Mouse (Mus musculus) E14TG2a.4 (cell line): ENCODE measurements around the gene 2900026A02Rik.

Source experiments
- H3K27me3 ChIP-seq: 2 replicates; pipeline ENCODE4 v1.6.1; 2014; ENCODE audit warnings: low read length, control low read depth; ENCODE audit not compliant: insufficient read depth
- H3K36me3 ChIP-seq: 2 replicates; pipeline ENCODE4 v1.6.1; 2014; ENCODE audit warnings: low read length, control low read depth; ENCODE audit not compliant: insufficient read depth
- H3K4me1 ChIP-seq: replicated peaks from 2 replicates; pipeline ENCODE4 v1.6.1; 2014; ENCODE audit warnings: low read depth, low read length, control low read depth
- H3K4me3 ChIP-seq: replicated peaks from 2 replicates; pipeline ENCODE4 v1.5.1; 2014; ENCODE audit warnings: mild to moderate bottlenecking, low read length
- H3K9me3 ChIP-seq: 2 replicates; pipeline ENCODE4 v1.6.1; 2014; ENCODE audit warnings: low read length, control low read depth
- CTCF ChIP-seq: conservative IDR thresholded peaks from 2 replicates; pipeline ENCODE4 v1.5.1; 2014; ENCODE audit warnings: low read length
- NANOG ChIP-seq: IDR thresholded peaks from 2 replicates; pipeline ENCODE4 v1.6.1; 2014; ENCODE audit warnings: borderline replicate concordance, low read length, mixed read lengths
- POU5F1 ChIP-seq: IDR thresholded peaks from 2 replicates; pipeline ENCODE4 v1.6.1; 2014; ENCODE audit warnings: low read length, borderline replicate concordance

2900026A02Rik gene

GRCm38 (mm10) chr5:113163116-113163515 is 57.9 kb downstream of the 2900026A02Rik start:
- Histone ChIP-seq H3K36me3 (0 out of 2 replicates have a peak, but pooled peaks cover 6% of the 10 kb centered on the region), H3K27me3 (peaks cover 3% of the 10 kb centered on the region; the same call in 1 of the 2 replicates), H3K4me3 (peak overlapping the region; percentile 72), H3K4me1 (peaks cover 49% of the 10 kb centered on the region), H3K9me3 (no peaks in the 10 kb centered on the region)
- TF ChIP-seq NANOG (no peak), POU5F1 (no peak), CTCF (no peak)

GRCm38 (mm10) chr5:113162699-113163098 is 58.3 kb downstream of the 2900026A02Rik start:
- H3K4me1 ChIP-seq = peaks cover 46% of the 10 kb centered on the region
- H3K9me3 ChIP-seq = no peaks in the 10 kb centered on the region
- peak overlapping the region; percentile 72 for H3K4me3 ChIP-seq
- 0 out of 2 replicates have a peak, but pooled peaks cover 6% of the 10 kb centered on the region for H3K36me3 ChIP-seq
- TF ChIP-seq POU5F1 (no peak), CTCF (no peak), NANOG (no peak)
- peaks cover 3% of the 10 kb centered on the region; the same call in 1 of the 2 replicates for H3K27me3 ChIP-seq

GRCm38 (mm10) chr5:113161576-113161975 is 59.5 kb downstream of the 2900026A02Rik start:
- no peak overlapping the region for H3K4me3 ChIP-seq
- peaks cover 36% of the 10 kb centered on the region for H3K4me1 ChIP-seq
- H3K27me3 ChIP-seq = peaks cover 3% of the 10 kb centered on the region; the same call in 1 of the 2 replicates
- no peaks in the 10 kb centered on the region for H3K9me3 ChIP-seq
- no peak for TF ChIP-seq NANOG
- TF ChIP-seq CTCF = no peak
- no peak for TF ChIP-seq POU5F1
- H3K36me3 ChIP-seq = 0 out of 2 replicates have a peak, but pooled peaks cover 6% of the 10 kb centered on the region

GRCm38 (mm10) chr5:113160320-113160719 is 60.7 kb downstream of the 2900026A02Rik start:
- no peaks in the 10 kb centered on the region for H3K9me3 ChIP-seq
- no peak overlapping the region for H3K4me3 ChIP-seq
- peaks cover 3% of the 10 kb centered on the region; the same call in 1 of the 2 replicates for H3K27me3 ChIP-seq
- 0 out of 2 replicates have a peak, but pooled peaks cover 6% of the 10 kb centered on the region for H3K36me3 ChIP-seq
- no peak for TF ChIP-seq POU5F1
- TF ChIP-seq NANOG = no peak
- no peak for TF ChIP-seq CTCF
- peaks cover 24% of the 10 kb centered on the region for H3K4me1 ChIP-seq

- no peak overlapping the region for H3K4me3 ChIP-seq
- H3K27me3 ChIP-seq = peaks cover 3% of the 10 kb centered on the region; the same call in 1 of the 2 replicates
- no peaks in the 10 kb centered on the region for H3K9me3 ChIP-seq
- 0 out of 2 replicates have a peak, but pooled peaks cover 6% of the 10 kb centered on the region for H3K36me3 ChIP-seq
- no peak for TF ChIP-seq POU5F1
- TF ChIP-seq CTCF = no peak
- peaks cover 24% of the 10 kb centered on the region for H3K4me1 ChIP-seq
Measured at GRCm38 (mm10) chr5:113158759-113159355, 62.2 kb downstream of the 2900026A02Rik start.

- no peak for TF ChIP-seq NANOG
- H3K36me3 ChIP-seq = 0 out of 2 replicates have a peak, but pooled peaks cover 6% of the 10 kb centered on the region
- H3K27me3 ChIP-seq = peaks cover 3% of the 10 kb centered on the region; the same call in 1 of the 2 replicates
- no peak overlapping the region for H3K4me3 ChIP-seq
- H3K9me3 ChIP-seq = no peaks in the 10 kb centered on the region
- peaks cover 27% of the 10 kb centered on the region for H3K4me1 ChIP-seq
Measured at GRCm38 (mm10) chr5:113157588-113157987, 63.4 kb downstream of the 2900026A02Rik start.

- Histone ChIP-seq H3K36me3 (0 out of 2 replicates have a peak, but pooled peaks cover 6% of the 10 kb centered on the region), H3K4me1 (peaks cover 30% of the 10 kb centered on the region), H3K9me3 (no peaks in the 10 kb centered on the region), H3K4me3 (no peak overlapping the region), H3K27me3 (no peaks in the 10 kb centered on the region; the same call in 1 of the 2 replicates)
- TF ChIP-seq CTCF (no peak), POU5F1 (no peak), NANOG (no peak)
Measured at GRCm38 (mm10) chr5:113157006-113157405, 64.0 kb downstream of the 2900026A02Rik start.

- Histone ChIP-seq H3K4me1 (peaks cover 45% of the 10 kb centered on the region), H3K27me3 (no peaks in the 10 kb centered on the region), H3K4me3 (no peak overlapping the region), H3K36me3 (0 out of 2 replicates have a peak, but pooled peaks cover 4% of the 10 kb centered on the region), H3K9me3 (no peaks in the 10 kb centered on the region)
- TF ChIP-seq CTCF (peak; percentile 99), NANOG (no peak)
Measured at GRCm38 (mm10) chr5:113155133-113155532, 65.9 kb downstream of the 2900026A02Rik start.

GRCm38 (mm10) chr5:113154441-113154840 is 66.6 kb downstream of the 2900026A02Rik start:
- H3K4me3 ChIP-seq = no peak overlapping the region
- TF ChIP-seq CTCF = no peak
- TF ChIP-seq NANOG = no peak
- no peak for TF ChIP-seq POU5F1
- H3K27me3 ChIP-seq = no peaks in the 10 kb centered on the region
- no peaks in the 10 kb centered on the region for H3K36me3 ChIP-seq
- H3K4me1 ChIP-seq = peaks cover 45% of the 10 kb centered on the region
- no peaks in the 10 kb centered on the region for H3K9me3 ChIP-seq
